Mouse (Mus musculus) lung, postnatal 0 days (tissue): ENCODE results near the gene Stat1. TPM values are rescaled to one million over a fixed set of nuclear protein-coding genes. Genes with fewer than 3 reads are reported as not detected.

Experiments
- ATAC-seq: fragments of 200-750 bp; cut with Nextera tagmentation; 2 replicates; pipeline ENCODE4 v1.8.0; 2017; ENCODE audit warnings: moderate library complexity
- DNase-seq: peaks from one replicate; pipeline ENCODE4 v3.0.0-alpha.2; 2016; ENCODE audit warnings: low spot score
- H3K27ac ChIP-seq: fragments of 300-500 bp; sonication (generic); 2 replicates; pipeline ENCODE4 v1.5.1; 2014; ENCODE audit warnings: antibody characterized with exemption, mild to moderate bottlenecking, low read length, mixed read lengths
- H3K27me3 ChIP-seq: fragments of 300-500 bp; sonication (generic); replicated peaks from 2 replicates; pipeline ENCODE4 v1.6.1; 2014; ENCODE audit warnings: low read length, mixed read lengths; ENCODE audit not compliant: insufficient read depth
- H3K36me3 ChIP-seq: fragments of 300-500 bp; sonication (generic); 2 replicates; pipeline ENCODE4 v1.6.1; 2014; ENCODE audit warnings: low read length, mixed read lengths; ENCODE audit not compliant: insufficient read depth
- H3K4me1 ChIP-seq: fragments of 300-500 bp; sonication (generic); 2 replicates; pipeline ENCODE4 v1.6.1; 2014; ENCODE audit warnings: antibody characterized with exemption, low read depth, low read length, mixed read lengths; ENCODE audit not compliant: insufficient read depth
- H3K4me2 ChIP-seq: fragments of 300-500 bp; sonication (generic); replicated peaks from 2 replicates; pipeline ENCODE4 v1.6.1; 2014; ENCODE audit warnings: low read depth, mild to moderate bottlenecking, low read length, moderate library complexity, mixed read lengths
- H3K4me3 ChIP-seq: fragments of 300-500 bp; sonication (generic); 2 replicates; pipeline ENCODE4 v1.5.1; 2014; ENCODE audit warnings: low read depth, low read length
- H3K9ac ChIP-seq: fragments of 300-500 bp; sonication (generic); replicated peaks from 2 replicates; pipeline ENCODE4 v1.6.1; 2014; ENCODE audit warnings: low read depth, mild to moderate bottlenecking
- H3K9me3 ChIP-seq: fragments of 300-500 bp; sonication (generic); 2 replicates; pipeline ENCODE4 v1.6.1; 2016; ENCODE audit warnings: low read length, mixed read lengths
- CTCF ChIP-seq: IDR thresholded peaks from 2 replicates; pipeline ENCODE4 v1.5.1; 2016; ENCODE audit warnings: antibody characterized with exemption, mild to moderate bottlenecking
- EP300 ChIP-seq: IDR thresholded peaks from 2 replicates; pipeline ENCODE4 v1.6.1; 2016; ENCODE audit warnings: antibody characterized with exemption, mild to moderate bottlenecking, control low read depth
- WGBS: fragments of 180-500 bp; shearing (Covaris S2); extraction: QIAGEN DNeasy Blood & Tissue Kit; methylation state at CpG from one replicate; pipeline ENCODE4 v1.1.7; 2014; 5-methylcytosine and 5-hydroxymethylcytosine counted together
- polyA plus RNA-seq: library from polyadenylated mRNA; unstranded; fragments of >200 nt; fragmentation: Nextera tagmentation; extraction: Ambion mirVana; gene quantifications from 2 replicates; pipeline ENCODE4 v1.2.1, GENCODE M21; 2015

Gene Stat1
- polyA plus RNA-seq, 1 experiment from 2014 or later = 36.3 TPM

DNA sequence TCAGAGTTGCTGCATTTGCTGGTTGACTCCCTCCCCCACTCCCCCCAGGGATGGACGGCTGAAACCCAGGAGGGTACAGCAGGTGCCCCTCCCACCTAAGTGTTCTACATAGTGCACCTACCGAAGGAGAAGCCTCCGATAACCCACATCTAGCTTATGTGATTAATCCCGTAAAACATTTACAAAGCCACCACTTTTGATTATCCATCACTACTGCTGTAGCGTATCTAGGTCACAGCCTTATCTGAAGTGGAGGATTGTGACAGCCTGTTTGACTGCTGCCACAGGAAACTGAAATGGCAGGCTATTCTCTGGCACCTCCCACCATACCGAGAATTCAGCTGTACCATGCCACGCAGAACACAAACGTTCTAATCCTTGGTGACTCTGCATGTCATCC, 52.0 kb downstream of the Stat1 start:
- Histone ChIP-seq H3K9ac (no peak overlapping the region), H3K27ac (no peak overlapping the region), H3K4me1 (no peaks in the 10 kb centered on the region), H3K4me3 (no peak overlapping the region), H3K9me3 (no peaks in the 10 kb centered on the region), H3K4me2 (no peak overlapping the region), H3K27me3 (no peaks in the 10 kb centered on the region), H3K36me3 (no peaks in the 10 kb centered on the region)
- no peak for DNase-seq
- TF ChIP-seq EP300 (no peak), CTCF (no peak)
- WGBS = 32% methylated on average over 8 of the region's 8 CpGs
- ATAC-seq = no peak

DNA sequence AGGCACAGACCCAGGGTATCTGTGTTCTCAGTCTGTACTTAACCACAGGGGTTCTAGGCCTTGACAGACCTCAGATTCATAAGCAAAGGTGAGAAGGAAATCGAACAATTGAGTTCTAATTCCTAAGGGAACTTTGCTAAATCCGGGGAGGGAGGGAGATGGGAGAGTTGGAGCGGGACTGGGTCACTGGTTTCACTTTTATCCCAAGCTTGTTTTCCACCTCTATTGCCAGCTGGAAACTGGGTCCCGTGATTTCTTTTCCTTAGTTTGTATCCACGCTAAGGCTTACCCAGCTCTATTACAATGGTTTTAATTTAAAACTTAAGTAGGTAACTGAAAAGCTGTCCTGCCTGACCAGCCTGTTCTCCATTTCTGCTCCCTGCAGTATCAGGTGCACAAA, 56.1 kb downstream of the Stat1 start:
- Histone ChIP-seq H3K4me2 (no peak overlapping the region), H3K4me3 (no peak overlapping the region), H3K4me1 (no peaks in the 10 kb centered on the region), H3K9me3 (no peaks in the 10 kb centered on the region), H3K27me3 (no peaks in the 10 kb centered on the region), H3K27ac (no peak overlapping the region), H3K9ac (no peak overlapping the region), H3K36me3 (no peaks in the 10 kb centered on the region)
- DNase-seq = no peak
- 65% methylated on average over 5 of the region's 5 CpGs for WGBS
- TF ChIP-seq CTCF (no peak), EP300 (no peak)
- no peak for ATAC-seq

DNA sequence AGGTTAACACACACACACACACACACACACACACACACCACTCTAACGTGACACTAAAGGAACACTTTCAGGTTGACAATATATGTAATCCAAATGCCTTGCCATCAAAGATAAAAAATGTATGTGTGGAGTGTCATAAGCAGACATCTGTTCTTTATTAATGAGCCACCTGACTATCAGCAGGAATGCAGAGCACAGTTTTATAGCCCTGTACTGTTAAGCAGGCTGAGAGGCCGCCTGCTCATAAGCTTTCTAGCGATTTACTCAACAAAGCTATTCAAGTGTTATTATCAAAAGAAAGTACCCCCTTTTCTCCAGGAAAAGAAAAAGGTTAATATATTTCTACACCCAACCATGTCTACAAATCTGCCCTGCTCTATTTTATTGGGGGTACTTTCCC, 56.7 kb downstream of the Stat1 start:
- TF ChIP-seq EP300 = no peak
- TF ChIP-seq CTCF = no peak
- Histone ChIP-seq H3K36me3 (no peaks in the 10 kb centered on the region), H3K9ac (no peak overlapping the region), H3K4me1 (no peaks in the 10 kb centered on the region), H3K4me3 (no peak overlapping the region), H3K4me2 (no peak overlapping the region), H3K27ac (no peak overlapping the region), H3K9me3 (no peaks in the 10 kb centered on the region), H3K27me3 (no peaks in the 10 kb centered on the region)
- DNase-seq = no peak
- WGBS = 68% methylated on average over 3 of the region's 3 CpGs
- no peak for ATAC-seq

DNA sequence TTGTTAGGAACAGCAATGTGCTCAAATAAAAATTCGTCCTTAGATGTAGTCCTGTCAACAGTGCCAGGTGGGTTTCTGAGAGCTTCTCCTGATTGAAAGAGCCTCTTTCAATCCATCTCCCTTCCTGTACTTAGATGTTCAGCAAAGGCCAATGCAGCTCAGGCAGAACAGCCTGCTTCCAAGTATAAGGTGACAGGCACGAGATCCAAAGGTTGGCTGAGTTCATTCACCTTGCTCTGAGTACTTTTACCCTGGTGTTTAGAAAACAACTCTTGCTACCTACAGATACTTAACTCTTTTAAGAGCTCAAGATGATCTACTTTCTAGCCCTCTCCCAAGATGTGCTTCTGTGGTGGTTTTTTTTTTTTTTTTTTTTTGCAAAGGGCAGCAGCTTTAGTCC, 57.8 kb downstream of the Stat1 start:
- no peak overlapping the region for H3K9ac ChIP-seq
- H3K9me3 ChIP-seq = no peaks in the 10 kb centered on the region
- H3K27ac ChIP-seq = no peak overlapping the region
- 54% methylated on average over 2 of the region's 2 CpGs for WGBS
- no peak for DNase-seq
- no peaks in the 10 kb centered on the region for H3K4me1 ChIP-seq
- H3K4me3 ChIP-seq = no peak overlapping the region
- no peaks in the 10 kb centered on the region for H3K36me3 ChIP-seq
- H3K27me3 ChIP-seq = no peaks in the 10 kb centered on the region
- TF ChIP-seq CTCF (no peak), EP300 (no peak)
- no peak for ATAC-seq
- no peak overlapping the region for H3K4me2 ChIP-seq

DNA sequence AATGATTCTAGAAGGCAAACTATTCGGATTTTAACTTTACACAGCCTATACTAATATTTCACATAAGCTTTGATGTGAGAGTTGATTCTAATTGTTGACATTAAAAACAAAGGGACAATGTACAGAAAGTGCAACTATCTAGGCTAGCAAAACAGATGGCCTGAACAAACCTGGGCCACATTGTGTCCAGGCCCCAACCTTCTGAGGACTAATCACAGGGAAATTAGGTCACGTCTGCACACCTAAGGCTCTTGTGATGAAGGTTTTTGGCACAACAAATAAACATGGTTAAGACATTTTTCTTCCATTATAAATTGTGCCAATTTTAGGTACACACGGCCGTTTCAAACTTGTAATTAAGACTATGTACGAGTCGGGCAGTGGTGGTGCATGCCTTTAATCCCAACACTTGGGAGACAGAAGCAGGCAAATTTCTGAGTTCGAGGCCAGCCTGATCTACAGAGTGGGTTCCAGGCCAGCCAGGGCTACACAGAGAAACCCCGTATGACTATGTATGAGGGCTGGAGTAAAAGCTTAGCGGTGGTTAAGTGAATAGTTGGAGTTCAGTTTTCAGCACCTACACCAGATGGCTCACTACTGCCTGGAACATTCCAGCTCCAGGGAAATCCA, 60.8 kb downstream of the Stat1 start:
- DNase-seq (no peak), ATAC-seq (no peak)
- Histone ChIP-seq H3K9ac (no peak overlapping the region), H3K4me3 (no peak overlapping the region), H3K4me2 (no peak overlapping the region), H3K36me3 (no peaks in the 10 kb centered on the region), H3K27me3 (no peaks in the 10 kb centered on the region), H3K4me1 (no peaks in the 10 kb centered on the region), H3K27ac (no peak overlapping the region), H3K9me3 (no peaks in the 10 kb centered on the region)
- TF ChIP-seq EP300 = no peak
- no peak for TF ChIP-seq CTCF
- WGBS = 95% methylated on average over 9 of the region's 9 CpGs

DNA sequence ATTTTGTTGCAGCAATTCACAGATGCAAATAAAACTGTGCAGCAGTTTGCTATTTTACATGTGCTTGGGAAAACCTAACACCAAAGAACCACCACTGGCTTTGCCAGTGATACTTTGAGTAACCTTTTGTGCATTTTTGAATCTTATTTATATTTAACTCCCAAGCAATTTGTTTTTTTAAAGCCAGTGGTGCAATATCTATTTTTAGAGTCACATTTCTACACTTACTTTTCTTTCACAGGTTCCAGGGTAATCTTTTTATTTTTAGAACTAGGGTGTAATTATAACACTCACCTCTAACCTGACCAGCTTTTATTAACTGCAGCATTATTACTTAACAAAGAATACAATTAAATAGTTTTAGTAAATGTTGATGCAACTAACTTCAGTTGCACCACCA, 62.8 kb downstream of the Stat1 start:
- ATAC-seq (no peak), DNase-seq (no peak)
- TF ChIP-seq CTCF (no peak), EP300 (no peak)
- Histone ChIP-seq H3K27ac (no peak overlapping the region), H3K4me1 (no peaks in the 10 kb centered on the region), H3K9me3 (no peaks in the 10 kb centered on the region), H3K4me2 (no peak overlapping the region), H3K9ac (no peak overlapping the region), H3K4me3 (no peak overlapping the region), H3K27me3 (no peaks in the 10 kb centered on the region), H3K36me3 (no peaks in the 10 kb centered on the region)

DNA sequence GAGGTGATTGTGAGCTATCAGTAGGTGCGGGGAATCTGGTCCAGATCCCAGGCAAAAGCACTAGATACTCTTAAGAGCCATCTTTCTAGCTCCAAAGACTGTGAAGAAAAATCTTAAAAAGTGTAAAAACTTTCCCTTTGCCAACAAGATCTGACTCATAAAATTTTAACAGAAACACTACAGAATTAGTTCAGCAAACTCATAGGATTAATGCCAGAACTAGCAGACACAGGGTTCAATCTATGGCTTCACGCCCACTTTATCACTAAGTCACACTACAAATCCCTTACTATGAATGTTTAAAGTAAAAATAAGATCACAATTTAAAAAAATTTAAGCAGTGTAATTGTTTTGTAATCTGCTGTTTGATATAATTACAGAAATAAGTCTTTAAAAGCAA, 63.8 kb downstream of the Stat1 start:
- Histone ChIP-seq H3K27me3 (no peaks in the 10 kb centered on the region), H3K36me3 (no peaks in the 10 kb centered on the region), H3K4me3 (no peak overlapping the region), H3K4me1 (no peaks in the 10 kb centered on the region), H3K9ac (no peak overlapping the region), H3K9me3 (no peaks in the 10 kb centered on the region), H3K4me2 (no peak overlapping the region), H3K27ac (no peak overlapping the region)
- TF ChIP-seq EP300 (no peak), CTCF (no peak)
- WGBS = 91% methylated on average over 2 of the region's 2 CpGs
- ATAC-seq (no peak), DNase-seq (no peak)

Other genes with a start within 250 kb of the Stat1 start
- 108 and 132 TPM in 2 replicates for gene Myo1b, start 203.4 kb upstream of the Stat1 start, polyA plus RNA-seq
- gene Stat4, start 132.3 kb upstream of the Stat1 start, polyA plus RNA-seq = 0.73 and 1.0 TPM in 2 replicates
- 13.0 and 15.9 TPM in 2 replicates for gene Gls, start 113.8 kb downstream of the Stat1 start, polyA plus RNA-seq